Mouse (Mus musculus) cerebellum, adult 8-10 months (tissue): ENCODE results near the gene Foxo1.

Source experiments
- DNase-seq: peaks from one replicate; pipeline ENCODE4 v3.0.0; 2022

Gene Foxo1

GRCm38 (mm10) chr3:52320516-52321270 lies 52.6 kb downstream of the Foxo1 start:
- DNase-seq: no peak

GRCm38 (mm10) chr3:52322401-52323385 lies 54.6 kb downstream of the Foxo1 start:
- DNase-seq: no peak

GRCm38 (mm10) chr3:52325006-52325405 lies 56.9 kb downstream of the Foxo1 start:
- no peak for DNase-seq

GRCm38 (mm10) chr3:52326687-52327086 lies 58.6 kb downstream of the Foxo1 start:
- DNase-seq: no peak

GRCm38 (mm10) chr3:52327146-52327545 lies 59.0 kb downstream of the Foxo1 start:
- no peak for DNase-seq

- no peak for DNase-seq
Measured at GRCm38 (mm10) chr3:52331709-52332108, 63.6 kb downstream of the Foxo1 start.

- no peak for DNase-seq
Measured at GRCm38 (mm10) chr3:52338761-52339160, 70.6 kb downstream of the Foxo1 start.

GRCm38 (mm10) chr3:52340336-52341034 lies 72.3 kb downstream of the Foxo1 start:
- DNase-seq: no peak

- DNase-seq: no peak
Measured at GRCm38 (mm10) chr3:52342226-52342625, 74.1 kb downstream of the Foxo1 start.

GRCm38 (mm10) chr3:52342801-52343200 lies 74.7 kb downstream of the Foxo1 start:
- DNase-seq: peak; percentile 64

- no peak for DNase-seq
Measured at GRCm38 (mm10) chr3:52343270-52344070, 75.3 kb downstream of the Foxo1 start.

- no peak for DNase-seq
Measured at GRCm38 (mm10) chr3:52345881-52346280, 77.7 kb downstream of the Foxo1 start.

GRCm38 (mm10) chr3:52346986-52347710 lies 79.0 kb downstream of the Foxo1 start:
- no peak for DNase-seq

GRCm38 (mm10) chr3:52347980-52348622 lies 80.0 kb downstream of the Foxo1 start:
- no peak for DNase-seq

- no peak for DNase-seq
Measured at GRCm38 (mm10) chr3:52350636-52351035, 82.5 kb downstream of the Foxo1 start.

GRCm38 (mm10) chr3:52351901-52352300 lies 83.8 kb downstream of the Foxo1 start:
- no peak for DNase-seq

- no peak for DNase-seq
Measured at GRCm38 (mm10) chr3:52354203-52354602, 86.1 kb downstream of the Foxo1 start.

- no peak for DNase-seq
Measured at GRCm38 (mm10) chr3:52357265-52357953, 89.3 kb downstream of the Foxo1 start.

- DNase-seq: no peak
Measured at GRCm38 (mm10) chr3:52364576-52364975, 96.4 kb downstream of the Foxo1 start.

- DNase-seq: no peak
Measured at GRCm38 (mm10) chr3:52369204-52369603, 101.1 kb downstream of the Foxo1 start.
